Mouse (Mus musculus) limb, embryonic 14.5 days (tissue): ENCODE measurements around the gene Sp100. TPM values are rescaled to one million over a fixed set of nuclear protein-coding genes. Genes with fewer than 3 reads are reported as not detected.

Experiments
- ATAC-seq: fragments of 200-750 bp; cut with Nextera tagmentation; 2 replicates; pipeline ENCODE4 v1.8.0; 2017; ENCODE audit warnings: low read depth, moderate number of reproducible peaks, moderate TSS enrichment; ENCODE audit not compliant: low FRiP score
- DNase-seq: peaks from one replicate; pipeline ENCODE4 v3.0.0-alpha.2; 2015; ENCODE audit warnings: low spot score
- H3K27ac ChIP-seq: fragments of 300-500 bp; sonication (generic); replicated peaks from 2 replicates; pipeline ENCODE4 v1.5.1; 2014; ENCODE audit warnings: low read depth, mild to moderate bottlenecking, low read length, moderate library complexity, mixed read lengths
- H3K27me3 ChIP-seq: fragments of 300-500 bp; sonication (generic); 2 replicates; pipeline ENCODE4 v1.6.1; 2014; ENCODE audit warnings: low read length, mixed read lengths; ENCODE audit not compliant: control insufficient read depth, insufficient read depth
- H3K36me3 ChIP-seq: fragments of 300-500 bp; sonication (generic); 2 replicates; pipeline ENCODE4 v1.6.1; 2014; ENCODE audit warnings: mild to moderate bottlenecking, low read length, moderate library complexity, mixed read lengths; ENCODE audit not compliant: control insufficient read depth, insufficient read depth
- H3K4me1 ChIP-seq: fragments of 300-500 bp; sonication (generic); 2 replicates; pipeline ENCODE4 v1.6.1; 2014; ENCODE audit warnings: antibody characterized with exemption, low read length, mixed read lengths; ENCODE audit not compliant: control insufficient read depth, insufficient read depth
- H3K4me2 ChIP-seq: fragments of 300-500 bp; sonication (generic); replicated peaks from 2 replicates; pipeline ENCODE4 v1.6.1; 2014; ENCODE audit warnings: low read depth, mild to moderate bottlenecking, low read length, moderate library complexity; ENCODE audit not compliant: severe bottlenecking
- H3K4me3 ChIP-seq: fragments of 300-500 bp; sonication (generic); replicated peaks from 2 replicates; pipeline ENCODE4 v1.5.1; 2014; ENCODE audit warnings: low read length
- H3K9ac ChIP-seq: fragments of 300-500 bp; sonication (generic); 2 replicates; pipeline ENCODE4 v1.6.1; 2014; ENCODE audit warnings: mild to moderate bottlenecking, low read depth, low read length, moderate library complexity; ENCODE audit not compliant: severe bottlenecking
- H3K9me3 ChIP-seq: fragments of 300-500 bp; sonication (generic); 2 replicates; pipeline ENCODE4 v1.6.1; 2016; ENCODE audit warnings: low read length; ENCODE audit not compliant: control insufficient read depth
- POLR2A ChIP-seq: fragments of 200-500 bp; IDR thresholded peaks from 2 replicates; pipeline ENCODE4 v1.8.0; 2012; ENCODE audit warnings: inconsistent platforms, mild to moderate bottlenecking, moderate library complexity, borderline replicate concordance; ENCODE audit not compliant: insufficient read depth, insufficient read length; ENCODE audit errors: extremely low read depth
- WGBS: fragments of 180-500 bp; shearing (Covaris S2); extraction: QIAGEN DNeasy Blood & Tissue Kit; methylation state at CpG from one replicate; pipeline ENCODE4 v1.1.7; 2014; 5-methylcytosine and 5-hydroxymethylcytosine counted together
- polyA plus RNA-seq, 2 experiments: library from polyadenylated mRNA; depleted of rRNA in 1 of 2; stranded (reverse) in 1 of 2; unstranded in 1 of 2; fragments of >200 nt; fragmentation: Nextera tagmentation in 1 of 2; extraction: Ambion mirVana in 1 of 2; gene quantifications; 2 replicates each; pipeline versions ENCODE4 v1.2.1 to v1.2.3; 2012 to 2014

Gene Sp100
- polyA plus RNA-seq, 2 experiments = 0.39 to 1.2 TPM

DNA sequence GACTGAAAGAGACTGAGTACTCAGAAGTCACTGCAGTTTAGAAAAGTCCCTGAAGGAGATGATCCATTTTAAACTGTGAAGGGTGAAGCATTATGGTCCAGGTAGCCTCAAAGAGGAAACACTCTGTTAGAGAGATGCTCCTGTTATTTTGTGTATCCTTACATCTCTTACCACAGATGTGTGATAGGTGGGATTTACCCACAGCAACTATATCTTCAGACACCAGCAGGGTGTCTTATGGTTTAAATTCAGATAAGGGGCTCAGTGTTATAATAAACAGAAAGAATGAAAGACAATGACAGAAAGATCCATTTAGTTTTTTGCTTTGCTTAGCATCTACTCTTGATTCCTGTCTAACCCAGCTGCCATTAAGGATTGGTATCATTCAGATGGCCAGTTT lies 14.5 kb downstream of the Sp100 start:
- TF ChIP-seq POLR2A = no peak

GRCm38 (mm10) chr1:85680226-85680625 lies 30.4 kb downstream of the Sp100 start:
- DNase-seq (no peak), ATAC-seq (no peak)
- Histone ChIP-seq H3K36me3 (no peaks in the 10 kb centered on the region), H3K4me3 (no peak overlapping the region), H3K9ac (no peak overlapping the region), H3K9me3 (no peaks in the 10 kb centered on the region), H3K4me1 (no peaks in the 10 kb centered on the region), H3K4me2 (no peak overlapping the region), H3K27me3 (no peaks in the 10 kb centered on the region), H3K27ac (no peak overlapping the region)
- 47% methylated on average over 4 of the region's 4 CpGs for WGBS
- no peak for TF ChIP-seq POLR2A

More for the DNA sequence above, 14.5 kb downstream of the Sp100 start:
- H3K9ac ChIP-seq = no peak overlapping the region
- H3K36me3 ChIP-seq = no peaks in the 10 kb centered on the region
- ATAC-seq (no peak), DNase-seq (no peak)
- H3K4me3 ChIP-seq = no peak overlapping the region
- H3K4me1 ChIP-seq = no peaks in the 10 kb centered on the region
- H3K9me3 ChIP-seq = no peaks in the 10 kb centered on the region
- H3K27me3 ChIP-seq = no peaks in the 10 kb centered on the region
- no peak overlapping the region for H3K27ac ChIP-seq
- no peak overlapping the region for H3K4me2 ChIP-seq

DNA sequence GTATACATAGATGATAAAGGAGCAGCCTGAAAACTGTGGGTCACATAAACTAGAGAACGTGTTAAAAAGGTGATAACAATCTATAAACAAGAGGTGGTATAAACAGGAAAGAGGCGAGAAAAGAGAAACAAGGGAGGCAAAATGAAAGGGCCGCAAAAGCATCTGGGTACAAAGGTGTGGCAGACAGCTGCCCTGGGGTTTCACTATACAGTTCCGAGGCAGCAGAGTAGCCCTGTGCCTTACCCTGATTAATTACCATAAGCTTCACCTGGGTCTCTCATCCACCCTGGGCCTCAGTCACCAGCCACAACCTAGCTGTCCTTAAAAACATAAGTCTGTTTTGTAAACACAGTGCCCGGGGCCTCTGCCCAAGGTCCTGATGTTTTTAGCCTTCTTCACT lies 36.9 kb downstream of the Sp100 start:
- no peak for ATAC-seq
- WGBS = 50% methylated on average over 5 of the region's 5 CpGs
- no peak for TF ChIP-seq POLR2A

DNA sequence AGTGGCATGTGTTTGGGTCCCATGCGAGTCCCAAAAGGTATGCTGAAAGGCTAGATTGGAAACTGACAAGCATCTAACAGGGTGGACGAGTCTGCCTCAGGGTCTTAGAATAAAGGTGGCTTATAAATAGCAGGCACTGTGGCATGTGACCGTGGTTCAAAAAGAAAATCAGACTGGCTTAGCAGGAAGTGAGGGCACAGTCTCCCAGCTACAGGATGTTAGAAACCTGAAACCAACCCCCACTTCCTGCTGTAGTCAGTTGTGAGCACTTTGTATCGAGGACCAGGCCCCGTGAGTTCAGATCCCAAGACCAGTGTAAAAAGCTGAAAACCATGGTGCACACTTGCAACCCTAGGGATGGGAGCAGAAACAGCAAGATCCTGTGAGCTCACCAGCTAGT lies 37.6 kb downstream of the Sp100 start:
- no peak for ATAC-seq

More for the DNA sequence above, 36.9 kb downstream of the Sp100 start:
- no peak overlapping the region for H3K4me2 ChIP-seq
- no peaks in the 10 kb centered on the region for H3K36me3 ChIP-seq
- H3K27ac ChIP-seq = no peak overlapping the region
- H3K9ac ChIP-seq = no peak overlapping the region
- H3K9me3 ChIP-seq = no peaks in the 10 kb centered on the region
- no peaks in the 10 kb centered on the region for H3K27me3 ChIP-seq
- DNase-seq = no peak
- H3K4me3 ChIP-seq = no peak overlapping the region
- H3K4me1 ChIP-seq = no peaks in the 10 kb centered on the region

GRCm38 (mm10) chr1:85690544-85690943 lies 40.8 kb downstream of the Sp100 start:
- H3K4me2 ChIP-seq = no peak overlapping the region
- 83% methylated on average over 3 of the region's 3 CpGs for WGBS
- no peak for ATAC-seq
- no peak for TF ChIP-seq POLR2A
- no peak overlapping the region for H3K4me3 ChIP-seq
- H3K27ac ChIP-seq = no peak overlapping the region
- H3K9me3 ChIP-seq = no peaks in the 10 kb centered on the region
- no peaks in the 10 kb centered on the region for H3K4me1 ChIP-seq
- no peak for DNase-seq
- H3K9ac ChIP-seq = no peak overlapping the region
- H3K36me3 ChIP-seq = no peaks in the 10 kb centered on the region
- no peaks in the 10 kb centered on the region for H3K27me3 ChIP-seq

More for the DNA sequence above, 37.6 kb downstream of the Sp100 start:
- no peak overlapping the region for H3K4me2 ChIP-seq
- no peak overlapping the region for H3K9ac ChIP-seq
- WGBS = 32% methylated on average over 5 of the region's 5 CpGs
- no peak for TF ChIP-seq POLR2A
- no peak overlapping the region for H3K4me3 ChIP-seq
- H3K9me3 ChIP-seq = no peaks in the 10 kb centered on the region
- H3K27ac ChIP-seq = no peak overlapping the region
- no peak for DNase-seq
- no peaks in the 10 kb centered on the region for H3K36me3 ChIP-seq
- H3K27me3 ChIP-seq = no peaks in the 10 kb centered on the region
- no peaks in the 10 kb centered on the region for H3K4me1 ChIP-seq

- Histone ChIP-seq H3K4me1 (no peaks in the 10 kb centered on the region), H3K36me3 (no peaks in the 10 kb centered on the region), H3K4me2 (no peak overlapping the region), H3K9me3 (no peaks in the 10 kb centered on the region), H3K4me3 (no peak overlapping the region), H3K27ac (no peak overlapping the region), H3K27me3 (no peaks in the 10 kb centered on the region), H3K9ac (no peak overlapping the region)
- no peak for TF ChIP-seq POLR2A
- no peak for DNase-seq
- 70% methylated on average over 1 of the region's 1 CpGs for WGBS
- ATAC-seq = no peak
Measured at GRCm38 (mm10) chr1:85692281-85692680, 42.5 kb downstream of the Sp100 start.
